Mouse (Mus musculus): ENCODE results near the gene Gjd2.

Gene Gjd2

GRCm38 (mm10) chr2:114012749-114013211 is 639 bp downstream of the Gjd2 start:
- DNase-seq (ENCODE audit: low spot score): no peak

GRCm38 (mm10) chr2:114011838-114012237 is 1.6 kb downstream of the Gjd2 start:
- no peak for DNase-seq (ENCODE audit: low spot score)

- no peak for DNase-seq (ENCODE audit: low spot score)
Observed at GRCm38 (mm10) chr2:114008321-114008720, 5.1 kb downstream of the Gjd2 start.

GRCm38 (mm10) chr2:113997484-113997883 is 15.9 kb downstream of the Gjd2 start:
- DNase-seq (ENCODE audit: low spot score): no peak

- no peak for DNase-seq (ENCODE audit: low spot score)
Observed at GRCm38 (mm10) chr2:113996930-113997329, 16.5 kb downstream of the Gjd2 start.

GRCm38 (mm10) chr2:113984890-113985289 is 28.5 kb downstream of the Gjd2 start:
- DNase-seq (ENCODE audit: low spot score): no peak

GRCm38 (mm10) chr2:113980664-113981063 is 32.8 kb downstream of the Gjd2 start:
- peak; percentile 46 for DNase-seq (ENCODE audit: low spot score)

GRCm38 (mm10) chr2:113978151-113978771 is 35.2 kb downstream of the Gjd2 start:
- DNase-seq (ENCODE audit: low spot score): no peak

GRCm38 (mm10) chr2:113973950-113974349 is 39.5 kb downstream of the Gjd2 start:
- no peak for DNase-seq (ENCODE audit: low spot score)

- DNase-seq (ENCODE audit: low spot score): no peak
Observed at GRCm38 (mm10) chr2:113966421-113966820, 47.0 kb downstream of the Gjd2 start.

Data from MN1 (cell line).